Mouse (Mus musculus): ENCODE measurements around the gene Bmp7.

GRCm38 (mm10) chr2:172982776-172983561 is 42.8 kb upstream of the Bmp7 start:
- TF ChIP-seq GATA1 (IDR thresholded peaks at IDR 0.05; ENCODE audit: borderline replicate concordance, low read length) (no peak), CTCF (IDR thresholded peaks at IDR 0.05; ENCODE audit: low read depth, low read length) (no peak), TAL1 (conservative IDR thresholded peaks at IDR 0.05; ENCODE audit: low read depth, low read length) (no peak)

Measured in G1E (cell line).